Mouse (Mus musculus) large intestine, adult 2 months (tissue): ENCODE data around the gene Dnph1. TPM values are rescaled to one million over a fixed set of nuclear protein-coding genes. Genes with fewer than 3 reads are reported as not detected.

Source experiments
- DNase-seq: peaks from one replicate; pipeline ENCODE4 v3.0.0-alpha.2; 2012; ENCODE audit warnings: low read depth, low spot score
- WGBS: fragments of 180-500 bp; shearing (Covaris S2); methylation state at CpG from one replicate; pipeline ENCODE4 v1.1.7; 2018; 5-methylcytosine and 5-hydroxymethylcytosine counted together
- polyA plus RNA-seq: library from polyadenylated mRNA; depleted of rRNA; stranded (reverse); fragments of >200 nt; gene quantifications from 2 replicates; pipeline ENCODE4 v1.2.3, GENCODE M21; 2012; rRNA removed

The Dnph1 gene
- polyA plus RNA-seq, 1 experiment, result 8.1 TPM

GRCm38 (mm10) chr17:46549193-46549592 lies 52.7 kb downstream of the Dnph1 start:
- WGBS, result 27% methylated on average over 8 of the region's 8 CpGs
- DNase-seq, result no peak

Other genes starting within 250 kb of the Dnph1 start
- 44.9 and 47.8 TPM in 2 replicates for gene Polr1c, start 248.7 kb upstream of the Dnph1 start, polyA plus RNA-seq
- 170 and 187 TPM in 2 replicates for gene Yipf3, start 248.6 kb upstream of the Dnph1 start, polyA plus RNA-seq
- gene Lrrc73, start 243.2 kb upstream of the Dnph1 start, polyA plus RNA-seq, result 0.74 and 0.92 TPM in 2 replicates
- 27.3 and 47.7 TPM in 2 replicates for gene Tjap1, start 213.7 kb upstream of the Dnph1 start, polyA plus RNA-seq
- 0.07 and 0.19 TPM in 2 replicates for gene Dlk2, start 199.3 kb upstream of the Dnph1 start, polyA plus RNA-seq
- gene Abcc10, start 168.4 kb upstream of the Dnph1 start, polyA plus RNA-seq, result 13.5 and 25.8 TPM in 2 replicates
- 1.9 and 4.5 TPM in 2 replicates for gene Zfp318, start 113.0 kb upstream of the Dnph1 start, polyA plus RNA-seq
- gene Crip3, start 67.8 kb upstream of the Dnph1 start, polyA plus RNA-seq, result 0.60 and 0.83 TPM in 2 replicates
- not detected in 2 replicates for gene Slc22a7, start 58.3 kb upstream of the Dnph1 start, polyA plus RNA-seq
- gene Ttbk1, start 9.0 kb upstream of the Dnph1 start, polyA plus RNA-seq, result 0.11 and 0.15 TPM in 2 replicates
- 4.1 and 6.1 TPM in 2 replicates for gene Cul9, start 49.7 kb downstream of the Dnph1 start, polyA plus RNA-seq
- gene Srf, start 59.5 kb downstream of the Dnph1 start, polyA plus RNA-seq, result 120 and 129 TPM in 2 replicates
- 6.6 and 7.1 TPM in 2 replicates for gene Ptk7, start 132.8 kb downstream of the Dnph1 start, polyA plus RNA-seq
- gene Klc4, start 149.3 kb downstream of the Dnph1 start, polyA plus RNA-seq, result 80.8 and 113 TPM in 2 replicates
- gene Mrpl2, start 149.5 kb downstream of the Dnph1 start, polyA plus RNA-seq, result 73.1 and 99.3 TPM in 2 replicates
- gene Cul7, start 153.6 kb downstream of the Dnph1 start, polyA plus RNA-seq, result 7.7 and 8.5 TPM in 2 replicates
- gene Rrp36, start 177.6 kb downstream of the Dnph1 start, polyA plus RNA-seq, result 42.4 and 47.6 TPM in 2 replicates
- 83.7 and 90.1 TPM in 2 replicates for gene Mea1, start 182.1 kb downstream of the Dnph1 start, polyA plus RNA-seq
- gene Klhdc3, start 184.2 kb downstream of the Dnph1 start, polyA plus RNA-seq, result 79.1 and 90.0 TPM in 2 replicates
- gene Ppp2r5d, start 208.4 kb downstream of the Dnph1 start, polyA plus RNA-seq, result 86.8 and 108 TPM in 2 replicates
- 46.8 and 49.9 TPM in 2 replicates for gene Pex6, start 214.8 kb downstream of the Dnph1 start, polyA plus RNA-seq
- gene Gnmt, start 232.5 kb downstream of the Dnph1 start, polyA plus RNA-seq, result 0.94 and 1.5 TPM in 2 replicates